Mouse (Mus musculus) bone marrow macrophage, adult 2 months (primary cell): ENCODE results near the gene Hipk2. TPM values are rescaled to one million over a fixed set of nuclear protein-coding genes. Genes with fewer than 3 reads are reported as not detected.

ENCODE experiments used
- H3K27ac ChIP-seq: 2 replicates; pipeline ENCODE4 v1.5.1; 2012; ENCODE audit warnings: low read depth, low read length; ENCODE audit not compliant: insufficient read depth
- H3K4me1 ChIP-seq: 2 replicates; pipeline ENCODE4 v1.6.1; 2012; ENCODE audit warnings: low read length; ENCODE audit not compliant: control insufficient read depth, insufficient read depth
- H3K4me3 ChIP-seq: 2 replicates; pipeline ENCODE4 v1.5.1; 2012; ENCODE audit warnings: mild to moderate bottlenecking, low read length, moderate library complexity; ENCODE audit not compliant: insufficient read depth
- CTCF ChIP-seq: IDR thresholded peaks from 2 replicates; pipeline ENCODE4 v1.5.1; 2012; ENCODE audit warnings: low read depth, mild to moderate bottlenecking, low read length, moderate library complexity
- POLR2A ChIP-seq: IDR thresholded peaks from 2 replicates; pipeline ENCODE4 v1.6.1; 2012; ENCODE audit warnings: mild to moderate bottlenecking, low read depth, low read length, borderline replicate concordance
- polyA plus RNA-seq: library from polyadenylated mRNA; stranded (reverse); fragments of >200 nt; gene quantifications from 2 replicates; pipeline ENCODE4 v1.2.4, GENCODE M21; 2012; ENCODE audit not compliant: missing spikeins, insufficient read depth, insufficient read length

Gene Hipk2
- polyA plus RNA-seq, 1 experiment = 20.9 TPM

- peaks cover 53% of the 10 kb centered on the region for H3K4me1 ChIP-seq
- no peak overlapping the region for H3K4me3 ChIP-seq
- no peak for TF ChIP-seq CTCF
- TF ChIP-seq POLR2A = no peak
Observed at GRCm38 (mm10) chr6:38805612-38806011, 70.4 kb downstream of the Hipk2 start.

GRCm38 (mm10) chr6:38801252-38801651, 74.7 kb downstream of the Hipk2 start:
- no peak overlapping the region for H3K4me3 ChIP-seq
- no peak overlapping the region for H3K27ac ChIP-seq
- peaks cover 15% of the 10 kb centered on the region for H3K4me1 ChIP-seq
- TF ChIP-seq CTCF (no peak), POLR2A (no peak)

More at GRCm38 (mm10) chr6:38805612-38806011, 70.4 kb downstream of the Hipk2 start:
- H3K27ac ChIP-seq = peak overlapping the region; percentile 9

- no peak overlapping the region for H3K4me3 ChIP-seq
- no peak overlapping the region for H3K27ac ChIP-seq
- H3K4me1 ChIP-seq = no peaks in the 10 kb centered on the region
- TF ChIP-seq POLR2A (no peak), CTCF (no peak)
Observed at GRCm38 (mm10) chr6:38797548-38797947, 78.4 kb downstream of the Hipk2 start.

GRCm38 (mm10) chr6:38796993-38797392, 79.0 kb downstream of the Hipk2 start:
- no peak overlapping the region for H3K4me3 ChIP-seq
- TF ChIP-seq CTCF = no peak
- no peak for TF ChIP-seq POLR2A
- H3K27ac ChIP-seq = no peak overlapping the region
- H3K4me1 ChIP-seq = no peaks in the 10 kb centered on the region

GRCm38 (mm10) chr6:38796388-38796787, 79.6 kb downstream of the Hipk2 start:
- Histone ChIP-seq H3K4me1 (no peaks in the 10 kb centered on the region), H3K27ac (no peak overlapping the region), H3K4me3 (no peak overlapping the region)
- TF ChIP-seq CTCF = no peak
- no peak for TF ChIP-seq POLR2A

- no peaks in the 10 kb centered on the region for H3K4me1 ChIP-seq
- no peak overlapping the region for H3K27ac ChIP-seq
- H3K4me3 ChIP-seq = no peak overlapping the region
- TF ChIP-seq POLR2A (no peak), CTCF (no peak)
Observed at GRCm38 (mm10) chr6:38795096-38795816, 80.7 kb downstream of the Hipk2 start.

GRCm38 (mm10) chr6:38792966-38793365, 83.0 kb downstream of the Hipk2 start:
- no peak for TF ChIP-seq POLR2A
- no peak for TF ChIP-seq CTCF
- no peak overlapping the region for H3K27ac ChIP-seq
- H3K4me3 ChIP-seq = no peak overlapping the region
- H3K4me1 ChIP-seq = peaks cover 4% of the 10 kb centered on the region

- TF ChIP-seq CTCF (no peak), POLR2A (no peak)
- Histone ChIP-seq H3K4me3 (no peak overlapping the region), H3K4me1 (peaks cover 31% of the 10 kb centered on the region), H3K27ac (no peak overlapping the region)
Observed at GRCm38 (mm10) chr6:38789221-38789810, 86.6 kb downstream of the Hipk2 start.

GRCm38 (mm10) chr6:38787811-38788509, 88.0 kb downstream of the Hipk2 start:
- Histone ChIP-seq H3K4me1 (peaks cover 34% of the 10 kb centered on the region), H3K4me3 (no peak overlapping the region), H3K27ac (no peak overlapping the region)
- TF ChIP-seq CTCF (no peak), POLR2A (no peak)

- no peak overlapping the region for H3K4me3 ChIP-seq
- H3K4me1 ChIP-seq = peaks cover 39% of the 10 kb centered on the region
- H3K27ac ChIP-seq = no peak overlapping the region
- no peak for TF ChIP-seq POLR2A
- TF ChIP-seq CTCF = no peak
Observed at GRCm38 (mm10) chr6:38787134-38787533, 88.8 kb downstream of the Hipk2 start.
